Mouse (Mus musculus) spleen, postnatal 14 days (tissue): ENCODE measurements around the gene Ktn1.

Source experiments
- DNase-seq, 2 experiments: peaks; one replicate each; pipeline ENCODE4 v3.0.0; 2021 to 2022; ENCODE audit warnings: low spot score in 2 of 2

Ktn1 gene

DNA sequence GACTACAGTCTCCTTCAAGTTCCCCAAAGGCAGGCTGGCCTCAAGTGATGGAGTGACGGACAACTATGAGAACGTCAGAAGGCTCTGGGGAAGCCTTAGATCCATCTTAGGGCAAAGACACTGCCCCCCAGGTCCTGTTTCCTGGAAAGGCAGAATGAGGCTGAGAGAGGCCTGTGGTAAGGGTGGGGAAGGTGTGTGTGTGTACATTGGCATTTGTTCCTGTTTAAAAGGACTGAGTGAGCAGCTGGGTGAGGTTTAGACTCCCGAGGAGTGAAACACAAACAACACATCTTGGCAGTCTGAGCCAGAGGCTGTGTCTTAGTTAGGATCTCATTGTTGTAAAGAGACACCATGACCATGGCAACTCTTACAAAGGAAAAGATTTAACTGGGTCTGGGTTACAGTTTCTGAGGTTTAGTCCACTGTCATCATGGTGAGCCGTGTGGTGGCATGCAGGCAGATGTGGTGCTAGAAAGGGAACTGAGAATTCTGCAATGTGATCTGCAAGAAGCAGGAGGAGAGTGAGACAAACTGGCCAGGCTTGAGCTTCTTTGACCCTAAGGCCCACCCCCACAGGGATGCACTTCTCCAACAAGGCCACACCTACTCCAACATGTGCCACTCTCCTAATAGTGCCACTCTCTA lies 106.1 kb downstream of the Ktn1 start:
- no peak for DNase-seq

DNA sequence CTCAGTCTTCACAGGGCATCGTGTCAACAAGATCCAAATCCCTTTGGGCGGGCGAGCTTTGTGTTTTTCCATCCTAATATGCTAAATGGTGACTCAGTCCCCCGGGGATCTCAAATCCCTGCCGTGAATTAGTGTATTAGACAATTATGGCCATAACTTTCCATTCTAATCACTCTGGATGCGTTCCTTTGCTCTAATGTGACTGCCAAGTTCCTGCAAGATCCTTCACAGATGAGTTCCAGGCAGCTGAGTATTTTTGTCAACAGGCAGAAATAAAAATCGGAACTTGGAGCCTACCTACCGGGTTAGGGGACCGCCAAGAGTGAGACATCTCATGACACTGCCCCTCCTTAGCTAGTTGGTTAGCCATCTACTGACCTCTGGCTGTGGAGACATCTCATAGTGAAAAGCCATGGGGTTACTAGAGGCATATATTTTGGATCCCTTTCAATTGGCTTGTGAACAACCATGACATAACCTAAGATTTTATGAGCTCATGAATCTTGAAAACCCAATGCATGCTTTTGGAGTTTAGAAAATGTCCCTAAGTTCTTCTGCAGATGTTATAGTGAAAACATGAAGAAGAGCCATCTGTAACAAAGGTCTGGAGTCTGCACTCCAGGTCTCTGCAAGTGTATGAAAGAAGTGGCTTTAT lies 108.3 kb downstream of the Ktn1 start:
- DNase-seq = no peak

DNA sequence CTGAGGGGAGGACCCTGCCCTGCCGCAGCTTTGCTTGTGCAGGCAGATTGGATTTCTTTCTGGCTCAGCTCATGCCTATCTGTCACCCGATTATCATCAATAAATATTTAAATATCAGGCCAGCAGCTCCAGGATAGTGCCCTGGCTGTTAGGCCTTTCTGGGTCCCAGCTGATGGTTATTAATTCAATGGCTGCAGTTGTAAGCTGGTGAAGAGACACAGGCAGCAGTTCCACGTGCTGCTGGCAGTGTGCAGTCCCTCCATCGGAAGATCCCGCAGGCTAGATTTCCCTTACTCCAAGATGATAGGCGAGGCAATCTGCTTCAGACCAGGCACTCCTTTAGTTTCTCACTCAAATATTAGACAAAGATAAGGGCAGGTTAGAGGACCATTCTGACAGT lies 116.9 kb downstream of the Ktn1 start:
- no peak for DNase-seq

DNA sequence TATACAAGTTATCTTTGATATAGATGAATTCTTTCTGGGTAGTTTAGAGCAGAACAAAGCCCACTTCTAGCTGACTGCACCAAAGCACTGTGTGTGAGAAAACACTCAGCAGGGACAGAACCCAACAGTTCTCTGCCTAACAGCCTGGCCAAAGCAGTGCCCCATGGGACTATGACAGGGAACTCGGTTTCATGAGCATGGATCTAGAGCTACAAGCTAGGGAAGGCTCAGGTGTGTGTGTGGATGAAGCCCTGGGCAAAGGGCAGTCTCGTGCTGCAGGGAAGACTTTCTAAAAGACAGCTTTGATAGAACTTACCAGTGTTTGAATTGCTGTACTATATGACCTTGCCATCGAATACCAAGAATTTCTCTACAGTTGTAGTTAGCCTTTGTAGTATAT lies 117.5 kb downstream of the Ktn1 start:
- no peak for DNase-seq

DNA sequence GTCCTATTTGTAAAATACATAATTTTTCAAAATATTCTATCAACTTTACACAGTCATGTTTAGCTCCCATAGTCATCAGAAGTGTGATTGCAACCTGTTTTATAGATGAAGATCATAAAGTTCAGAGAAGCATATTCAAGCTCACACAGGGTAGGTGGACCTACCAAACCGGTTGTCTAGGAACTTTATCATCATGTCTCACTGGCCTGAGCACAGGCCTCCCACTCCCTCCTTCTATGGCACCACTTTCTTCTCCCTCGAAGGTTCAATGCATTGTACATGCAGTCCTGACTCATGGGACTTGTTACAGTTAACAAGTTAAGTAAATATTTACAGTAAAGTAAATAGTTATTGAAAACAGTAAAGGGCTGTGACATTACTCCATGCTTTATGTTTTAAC lies 118.1 kb downstream of the Ktn1 start:
- DNase-seq = no peak

DNA sequence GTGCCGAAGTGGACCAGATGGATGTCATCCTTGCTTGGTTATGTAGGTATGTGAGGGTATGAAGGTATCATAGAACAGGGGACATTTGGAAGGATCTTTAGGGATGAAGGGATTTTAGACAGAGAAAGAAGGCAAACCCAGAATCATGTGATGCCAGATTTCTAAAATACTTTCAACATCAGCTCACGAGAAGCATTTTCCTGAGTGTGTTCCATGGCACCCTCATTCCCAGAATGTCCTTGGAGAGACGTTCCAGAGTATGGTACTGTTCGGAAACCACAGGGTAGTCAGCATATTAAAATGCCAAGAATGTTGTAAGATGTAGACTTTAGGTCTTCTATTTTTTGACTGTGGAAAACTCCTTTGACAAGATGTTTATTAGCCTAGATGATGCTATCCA lies 123.2 kb downstream of the Ktn1 start:
- DNase-seq = no peak

DNA sequence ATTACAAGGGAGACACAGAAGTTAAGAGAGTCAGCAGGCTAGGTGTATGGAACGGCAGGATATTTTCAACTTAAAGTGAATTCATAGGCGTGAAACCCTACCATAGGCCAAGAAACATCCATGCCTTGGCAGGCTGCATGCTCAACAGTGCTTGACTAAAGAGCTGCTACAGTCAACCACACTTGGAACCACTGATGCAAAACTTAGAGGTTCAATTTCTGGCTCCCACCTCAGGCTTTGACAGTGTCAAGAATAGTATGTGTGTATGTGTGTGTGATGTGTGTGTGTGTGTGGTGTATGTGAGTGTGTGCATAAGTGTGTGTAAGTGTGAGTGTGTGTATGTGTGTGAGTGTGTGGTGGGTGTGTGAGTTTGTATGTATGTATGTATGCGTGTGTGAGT lies 127.3 kb downstream of the Ktn1 start:
- DNase-seq = no peak

DNA sequence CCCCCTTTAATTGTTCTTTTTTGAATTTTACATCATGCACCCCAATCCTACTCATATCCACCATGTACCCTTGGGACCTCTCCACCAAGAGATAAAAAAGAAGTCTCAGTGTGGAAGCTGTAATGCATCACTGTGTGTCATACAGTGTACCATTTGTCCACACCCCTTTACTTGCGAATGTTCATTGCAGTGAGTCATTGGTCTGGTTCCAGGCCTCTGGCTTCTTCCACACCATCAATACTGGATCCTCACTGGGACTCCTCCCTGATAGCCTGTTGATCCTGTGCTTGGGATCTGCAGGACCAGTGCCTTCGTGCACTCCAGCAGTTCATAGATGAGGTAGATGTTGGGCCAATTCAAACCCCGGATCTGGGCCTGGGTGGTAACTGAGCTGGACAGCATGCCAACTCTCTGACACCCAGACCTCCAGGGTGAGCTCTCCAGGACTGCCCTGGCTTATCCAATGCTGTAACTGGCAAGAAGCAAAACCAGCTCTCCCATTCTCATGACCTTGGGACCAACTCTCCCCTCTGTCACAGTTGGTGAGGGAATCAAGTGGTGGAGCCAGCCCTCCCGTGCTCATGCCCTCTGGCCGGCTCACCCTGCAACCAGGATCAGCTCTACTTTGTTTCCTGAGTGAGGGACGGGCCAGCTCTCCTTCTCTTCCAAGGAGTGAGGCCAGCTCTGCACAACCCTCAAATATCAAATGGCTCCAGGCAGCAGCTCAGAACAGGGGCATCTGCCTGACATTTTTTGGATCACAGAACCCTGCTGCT lies 128.2 kb downstream of the Ktn1 start:
- no peak for DNase-seq

DNA sequence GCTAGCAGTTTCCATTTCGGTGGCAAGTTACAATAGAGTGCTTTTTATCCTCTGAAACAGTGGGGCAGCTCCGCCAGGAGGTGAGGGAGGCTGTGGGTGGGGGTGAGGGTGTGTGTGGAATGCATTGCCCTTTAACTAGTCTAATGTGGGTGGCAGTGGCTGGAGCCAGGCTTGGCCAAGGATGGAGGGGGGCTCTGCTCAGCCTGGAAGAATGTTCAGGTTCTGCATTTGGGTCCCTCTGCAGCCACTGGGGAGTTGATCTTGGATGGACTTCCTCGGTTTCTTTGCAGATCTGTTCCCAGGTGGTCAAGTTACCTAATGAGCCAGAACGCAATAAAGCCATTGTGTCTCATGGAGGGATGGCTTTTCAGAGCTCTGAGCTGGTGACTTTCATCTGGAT lies 137.9 kb downstream of the Ktn1 start:
- no peak for DNase-seq
